Mouse (Mus musculus): ENCODE results near the gene Kcnma1. TPM values are rescaled to one million over a fixed set of nuclear protein-coding genes. Genes with fewer than 3 reads are reported as not detected.

The Kcnma1 gene
- polyA plus RNA-seq, 1 experiment from 2014 or later: 2.1 TPM

DNA sequence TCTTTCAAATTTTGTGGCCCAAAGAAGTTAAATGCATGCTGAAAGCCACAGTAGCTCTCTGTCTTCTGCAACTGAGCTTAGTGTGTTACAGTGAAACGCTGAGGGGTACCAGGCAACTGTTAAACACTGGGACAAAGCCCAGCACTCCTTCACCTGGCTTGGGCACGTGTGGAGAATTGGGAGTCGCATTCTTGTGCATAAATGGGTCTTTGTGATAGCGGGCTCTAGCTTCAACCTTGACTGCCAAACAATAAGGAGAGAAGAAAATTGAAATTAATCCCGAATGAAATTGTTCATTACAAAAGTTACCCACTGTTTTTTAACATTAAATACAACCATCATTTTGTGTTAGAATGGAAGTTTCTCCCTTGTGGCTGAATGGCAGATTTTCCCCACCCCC lies 623.5 kb downstream of the Kcnma1 start:
- Histone ChIP-seq H3K27me3 (ENCODE audit: insufficient read depth, low read length) (no peaks in the 10 kb centered on the region), H3K36me3 (ENCODE audit: insufficient read depth, low read length) (no peaks in the 10 kb centered on the region), H3K4me3 (replicated peaks; ENCODE audit: low read depth, low read length) (no peak overlapping the region), H3K9ac (ENCODE audit: low read depth, low read length) (no peak overlapping the region), H3K27ac (no peak overlapping the region), H3K9me3 (replicated peaks; ENCODE audit: low read length) (no peaks in the 10 kb centered on the region), H3K4me1 (replicated peaks; ENCODE audit: insufficient read depth, low read length) (peaks cover 7% of the 10 kb centered on the region; the same call in 1 of the 2 replicates), H3K4me2 (ENCODE audit: low read length) (no peak overlapping the region)
- 82% methylated on average over 5 of the region's 5 CpGs for WGBS
- TF ChIP-seq CTCF (IDR thresholded peaks at IDR 0.05; ENCODE audit: low read depth): no peak
- ATAC-seq (replicated peaks; ENCODE audit: low FRiP score, low read depth) (no peak), DNase-seq (ENCODE audit: low spot score) (no peak)

DNA sequence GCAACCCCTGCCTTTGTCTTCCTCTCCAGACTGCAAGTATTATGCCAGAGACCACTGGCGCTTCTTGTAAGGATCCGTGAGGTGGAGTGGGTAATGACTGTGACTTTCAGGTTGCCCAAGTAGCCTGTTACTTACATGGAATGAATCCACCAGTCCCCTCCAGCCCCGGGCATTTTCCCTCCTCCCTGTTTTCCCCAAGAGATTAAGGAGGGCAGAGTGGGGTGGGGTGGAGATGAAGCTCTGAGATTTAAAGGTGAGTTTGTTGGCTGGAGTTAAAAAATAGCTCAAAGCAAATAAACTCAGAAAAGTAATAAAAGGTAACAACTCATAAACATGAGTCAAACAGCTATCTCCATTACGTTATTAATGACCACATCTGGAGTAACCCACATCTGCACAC lies 624.1 kb downstream of the Kcnma1 start:
- DNase-seq (ENCODE audit: low spot score) (no peak), ATAC-seq (replicated peaks; ENCODE audit: low FRiP score, low read depth) (no peak)
- WGBS: 40% methylated on average over 4 of the region's 4 CpGs
- Histone ChIP-seq H3K9me3 (replicated peaks; ENCODE audit: low read length) (no peaks in the 10 kb centered on the region), H3K9ac (ENCODE audit: low read depth, low read length) (0 out of 2 replicates have a peak overlapping the region, but pooled peaks have one; percentile 8), H3K27me3 (ENCODE audit: insufficient read depth, low read length) (no peaks in the 10 kb centered on the region), H3K4me3 (replicated peaks; ENCODE audit: low read depth, low read length) (no peak overlapping the region), H3K4me1 (replicated peaks; ENCODE audit: insufficient read depth, low read length) (peaks cover 7% of the 10 kb centered on the region; the same call in 1 of the 2 replicates), H3K4me2 (ENCODE audit: low read length) (no peak overlapping the region), H3K27ac (no peak overlapping the region), H3K36me3 (ENCODE audit: insufficient read depth, low read length) (no peaks in the 10 kb centered on the region)
- TF ChIP-seq CTCF (IDR thresholded peaks at IDR 0.05; ENCODE audit: low read depth): no peak

DNA sequence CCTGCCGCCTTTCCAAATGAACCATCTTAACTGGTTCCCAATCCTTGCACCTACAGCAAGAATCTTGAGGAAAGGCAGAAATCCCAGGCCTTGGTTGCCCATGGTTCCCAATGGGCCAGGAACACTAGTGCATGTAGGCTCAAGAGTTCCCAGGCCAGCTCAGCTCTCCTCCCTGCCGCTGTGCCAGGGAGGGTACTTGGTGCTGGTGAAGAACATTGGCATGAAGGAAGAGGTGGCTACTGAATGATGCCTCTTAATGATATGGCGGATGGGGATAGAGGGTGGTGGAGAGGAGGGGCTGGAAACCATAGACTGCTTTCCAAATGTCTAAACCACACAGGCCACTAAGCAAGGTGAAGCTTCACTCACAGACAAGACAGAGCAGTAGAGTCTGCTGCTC lies 627.5 kb downstream of the Kcnma1 start:
- no peak for TF ChIP-seq CTCF (IDR thresholded peaks at IDR 0.05; ENCODE audit: low read depth)
- DNase-seq (ENCODE audit: low spot score) (no peak), ATAC-seq (replicated peaks; ENCODE audit: low FRiP score, low read depth) (no peak)
- WGBS: 96% methylated on average over 3 of the region's 3 CpGs
- Histone ChIP-seq H3K4me3 (replicated peaks; ENCODE audit: low read depth, low read length) (no peak overlapping the region), H3K36me3 (ENCODE audit: insufficient read depth, low read length) (no peaks in the 10 kb centered on the region), H3K9ac (ENCODE audit: low read depth, low read length) (no peak overlapping the region), H3K4me1 (replicated peaks; ENCODE audit: insufficient read depth, low read length) (peaks cover 7% of the 10 kb centered on the region; the same call in 1 of the 2 replicates), H3K9me3 (replicated peaks; ENCODE audit: low read length) (no peaks in the 10 kb centered on the region), H3K27ac (no peak overlapping the region), H3K4me2 (ENCODE audit: low read length) (no peak overlapping the region), H3K27me3 (ENCODE audit: insufficient read depth, low read length) (no peaks in the 10 kb centered on the region)

DNA sequence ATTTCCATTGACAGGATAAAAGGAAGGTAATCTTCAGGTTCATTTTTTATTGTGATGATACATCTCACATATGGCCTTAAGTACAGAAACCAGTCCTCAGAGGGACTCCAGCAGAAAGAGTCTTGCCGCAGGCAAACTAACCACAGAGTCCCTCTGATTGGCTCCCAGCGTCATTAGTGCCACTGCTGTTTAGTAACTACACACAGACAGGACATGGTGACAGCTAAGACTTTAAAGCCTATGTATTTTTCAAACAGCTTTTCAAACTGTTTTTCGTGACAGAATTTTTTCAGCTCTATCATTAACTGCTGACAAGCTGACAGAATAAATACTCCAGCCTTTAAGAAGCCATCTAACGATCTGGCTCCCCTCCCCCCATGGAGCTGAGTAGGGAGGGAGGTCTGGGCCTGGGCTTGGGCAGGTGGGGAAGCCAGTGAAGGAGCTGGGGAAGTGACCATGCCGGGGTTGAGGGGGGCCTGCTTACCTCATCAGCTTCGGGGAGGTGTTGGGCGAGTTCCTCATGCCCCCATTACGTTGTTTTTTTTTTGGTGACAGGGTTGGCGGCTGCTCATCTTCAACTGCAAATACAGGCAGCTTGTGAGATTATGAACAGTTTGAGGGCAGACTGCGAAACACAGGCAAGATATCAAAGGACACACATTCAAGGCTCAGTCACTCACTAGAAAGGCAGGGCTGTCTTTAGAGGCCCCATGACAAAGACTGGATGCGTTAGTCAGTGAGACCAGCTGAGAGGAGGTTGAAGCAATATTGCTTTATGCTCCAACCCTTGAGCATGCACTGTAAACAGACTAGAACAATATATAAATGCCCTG lies 628.3 kb downstream of the Kcnma1 start:
- Histone ChIP-seq H3K4me1 (replicated peaks; ENCODE audit: insufficient read depth, low read length) (peaks cover 7% of the 10 kb centered on the region; the same call in 1 of the 2 replicates), H3K36me3 (ENCODE audit: insufficient read depth, low read length) (no peaks in the 10 kb centered on the region), H3K27me3 (ENCODE audit: insufficient read depth, low read length) (no peaks in the 10 kb centered on the region), H3K27ac (no peak overlapping the region), H3K9ac (ENCODE audit: low read depth, low read length) (no peak overlapping the region), H3K4me2 (ENCODE audit: low read length) (no peak overlapping the region), H3K4me3 (replicated peaks; ENCODE audit: low read depth, low read length) (no peak overlapping the region), H3K9me3 (replicated peaks; ENCODE audit: low read length) (no peaks in the 10 kb centered on the region)
- WGBS: 62% methylated on average over 11 of the region's 11 CpGs
- TF ChIP-seq CTCF (IDR thresholded peaks at IDR 0.05; ENCODE audit: low read depth): no peak
- DNase-seq (ENCODE audit: low spot score): no peak
- ATAC-seq (replicated peaks; ENCODE audit: low FRiP score, low read depth): no peak

DNA sequence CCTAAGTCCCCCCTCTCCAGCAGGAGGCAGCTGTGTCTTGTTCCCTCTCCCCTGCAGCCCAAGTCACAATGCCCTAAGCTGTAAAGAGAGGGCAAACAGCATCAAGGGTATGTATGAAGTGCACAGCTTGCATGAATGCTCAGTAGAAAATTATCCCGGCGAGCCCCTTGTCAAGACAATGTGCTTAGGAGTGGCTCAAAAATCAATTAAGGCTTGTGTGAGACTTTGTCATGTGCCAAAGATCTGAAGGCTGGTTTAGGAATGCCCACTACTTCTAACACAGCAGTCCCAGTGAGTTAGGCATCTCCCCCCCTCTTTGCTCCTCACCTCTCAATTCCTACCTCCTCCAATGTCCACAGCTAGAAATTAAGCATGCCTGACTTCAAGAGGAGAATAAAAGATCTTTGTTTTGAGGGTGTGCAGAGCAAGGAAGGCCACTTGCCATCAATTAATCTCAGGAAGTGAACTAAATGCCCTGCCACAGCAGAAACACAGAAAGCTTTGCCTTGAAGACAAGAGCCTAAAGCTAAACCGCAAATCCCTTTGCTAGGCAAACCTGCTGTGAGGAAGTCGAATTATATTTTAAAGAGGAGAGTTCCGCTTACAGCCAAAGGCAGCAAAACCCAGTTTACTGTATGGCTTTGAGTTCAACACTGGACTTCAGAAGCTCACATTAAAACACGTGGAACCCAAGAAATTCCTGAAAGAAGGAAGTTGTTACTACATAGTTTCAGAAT lies 635.8 kb downstream of the Kcnma1 start:
- Histone ChIP-seq H3K27me3 (ENCODE audit: insufficient read depth, low read length) (no peaks in the 10 kb centered on the region), H3K9me3 (replicated peaks; ENCODE audit: low read length) (no peaks in the 10 kb centered on the region), H3K4me1 (replicated peaks; ENCODE audit: insufficient read depth, low read length) (no peaks in the 10 kb centered on the region; the same call in 1 of the 2 replicates), H3K36me3 (ENCODE audit: insufficient read depth, low read length) (no peaks in the 10 kb centered on the region), H3K4me3 (replicated peaks; ENCODE audit: low read depth, low read length) (no peak overlapping the region), H3K4me2 (ENCODE audit: low read length) (no peak overlapping the region), H3K9ac (ENCODE audit: low read depth, low read length) (no peak overlapping the region), H3K27ac (no peak overlapping the region)
- no peak for TF ChIP-seq CTCF (IDR thresholded peaks at IDR 0.05; ENCODE audit: low read depth)
- DNase-seq (ENCODE audit: low spot score): peak; percentile 22
- ATAC-seq (replicated peaks; ENCODE audit: low FRiP score, low read depth): no peak
- WGBS: 43% methylated on average over 6 of the region's 6 CpGs

DNA sequence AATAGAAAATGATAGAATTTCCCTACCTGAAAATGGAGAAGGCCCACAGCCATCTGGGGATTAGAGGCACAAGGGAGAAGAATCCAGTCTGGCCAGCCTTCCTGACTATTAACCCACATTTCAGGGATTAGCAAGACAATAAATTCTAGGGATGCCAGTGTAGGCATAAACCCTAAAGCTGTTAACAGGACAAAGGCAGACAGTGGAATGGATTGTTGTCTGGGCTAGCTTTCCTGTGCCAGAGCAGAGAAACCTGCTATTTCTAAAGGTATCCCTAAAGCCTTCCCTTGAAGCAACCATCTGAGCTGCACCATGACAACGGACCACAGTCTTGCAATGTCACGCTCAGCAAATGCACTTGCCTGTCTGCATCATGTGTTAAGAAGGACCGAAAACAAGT lies 642.3 kb downstream of the Kcnma1 start:
- Histone ChIP-seq H3K36me3 (ENCODE audit: insufficient read depth, low read length) (no peaks in the 10 kb centered on the region), H3K4me2 (ENCODE audit: low read length) (no peak overlapping the region), H3K27me3 (ENCODE audit: insufficient read depth, low read length) (no peaks in the 10 kb centered on the region), H3K27ac (no peak overlapping the region), H3K4me3 (replicated peaks; ENCODE audit: low read depth, low read length) (no peak overlapping the region), H3K9ac (ENCODE audit: low read depth, low read length) (no peak overlapping the region), H3K9me3 (replicated peaks; ENCODE audit: low read length) (no peaks in the 10 kb centered on the region), H3K4me1 (replicated peaks; ENCODE audit: insufficient read depth, low read length) (no peaks in the 10 kb centered on the region)
- WGBS: 77% methylated on average over 3 of the region's 3 CpGs
- DNase-seq (ENCODE audit: low spot score) (no peak), ATAC-seq (replicated peaks; ENCODE audit: low FRiP score, low read depth) (no peak)
- no peak for TF ChIP-seq CTCF (IDR thresholded peaks at IDR 0.05; ENCODE audit: low read depth)
